Mouse (Mus musculus) NIH3T3 (cell line): ENCODE data around the gene E130208F15Rik.

Source experiments
- DNase-seq: peaks from one replicate; pipeline ENCODE4 v3.0.0-alpha.2; 2012; ENCODE audit warnings: low read depth

Gene E130208F15Rik

DNA sequence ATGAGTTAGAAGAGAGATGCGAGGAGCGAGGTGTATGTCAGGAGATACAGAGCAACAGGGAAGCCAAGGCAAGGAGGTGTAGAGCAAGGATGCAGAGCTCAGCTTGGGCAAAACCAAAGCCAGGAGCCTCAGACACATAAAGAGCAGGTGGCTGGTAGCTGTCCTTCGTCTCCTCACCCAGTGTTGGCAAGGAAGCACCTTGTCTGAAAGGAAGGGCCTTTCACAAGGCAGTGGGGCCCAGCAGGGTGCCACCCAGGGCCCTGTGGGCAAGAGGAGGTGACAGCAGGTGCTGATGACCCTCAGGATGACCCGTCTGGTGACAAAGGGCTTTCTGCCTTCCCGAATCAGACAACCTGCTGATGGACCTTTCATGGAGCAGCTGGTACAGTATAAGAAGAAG is 13.0 kb downstream of the E130208F15Rik start:
- DNase-seq, result no peak

DNA sequence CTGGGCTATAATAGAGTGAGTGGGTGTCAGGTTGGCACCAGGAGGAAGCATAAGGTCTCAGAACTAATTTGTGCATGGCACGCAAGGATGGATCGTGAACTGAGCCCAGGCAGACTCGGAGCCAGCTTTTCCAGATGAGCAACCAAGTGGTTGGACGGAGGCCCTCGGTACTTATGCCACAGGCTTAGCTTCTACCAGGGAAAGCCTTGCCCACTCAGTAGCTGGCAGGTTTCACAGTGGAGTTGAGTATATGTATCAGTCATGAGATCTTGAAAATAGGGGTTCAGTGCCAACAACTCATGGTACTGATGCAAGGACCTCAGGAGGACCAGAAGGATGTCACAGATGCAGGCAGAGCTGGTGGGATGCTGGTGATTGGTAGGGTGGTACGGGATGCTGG is 14.1 kb downstream of the E130208F15Rik start:
- DNase-seq, result no peak

DNA sequence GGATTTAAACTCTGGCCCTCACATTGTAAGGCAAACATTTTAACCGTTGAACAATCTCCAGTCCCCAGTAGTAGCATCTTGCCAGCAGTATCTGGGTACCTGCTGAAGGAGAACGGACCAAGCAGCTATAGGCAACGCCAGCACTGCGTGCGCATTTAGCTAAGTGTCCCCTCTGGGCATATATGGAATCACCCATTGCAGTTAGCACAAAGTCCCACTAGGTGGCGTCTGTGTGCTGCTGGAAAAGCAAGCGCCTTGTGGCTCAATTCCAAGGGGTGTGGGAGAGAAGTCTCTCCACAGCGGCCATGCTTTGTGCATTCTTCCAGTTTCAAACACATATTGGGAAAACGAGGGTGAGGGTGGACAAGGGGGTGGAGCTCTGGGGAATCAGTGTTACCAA is 14.8 kb downstream of the E130208F15Rik start:
- peak; percentile 96 for DNase-seq

DNA sequence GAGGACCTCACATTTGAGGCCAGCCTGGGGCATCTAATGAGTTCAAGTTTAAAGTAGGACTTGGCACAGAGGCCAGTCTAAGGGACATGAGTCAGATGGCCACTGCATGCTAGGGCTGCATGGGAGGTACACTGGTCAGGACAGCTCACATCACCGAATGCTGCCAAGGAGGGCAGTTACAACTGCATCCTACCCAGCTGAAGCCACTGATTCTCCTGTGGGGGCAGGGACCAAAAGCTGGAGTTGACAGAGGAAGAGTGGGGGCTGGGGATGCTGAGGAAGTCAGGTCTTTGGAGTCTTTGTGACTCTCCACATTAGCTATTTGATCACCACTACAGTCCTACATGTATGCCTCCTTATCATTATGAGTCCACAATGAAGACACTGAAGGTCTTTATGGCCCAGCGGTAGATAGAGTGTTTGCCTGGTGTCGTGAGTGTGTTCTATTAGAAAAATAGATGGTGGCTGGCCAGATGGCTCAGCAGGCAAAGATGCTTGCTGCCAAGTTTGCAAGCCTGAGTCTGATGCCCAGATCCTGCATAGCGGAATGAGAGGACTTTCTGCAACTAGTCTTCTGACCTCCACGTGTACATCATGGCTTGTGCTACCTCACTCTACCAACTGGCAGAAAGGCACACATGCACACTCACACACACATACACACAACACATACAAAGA is 18.0 kb downstream of the E130208F15Rik start:
- DNase-seq, result no peak

DNA sequence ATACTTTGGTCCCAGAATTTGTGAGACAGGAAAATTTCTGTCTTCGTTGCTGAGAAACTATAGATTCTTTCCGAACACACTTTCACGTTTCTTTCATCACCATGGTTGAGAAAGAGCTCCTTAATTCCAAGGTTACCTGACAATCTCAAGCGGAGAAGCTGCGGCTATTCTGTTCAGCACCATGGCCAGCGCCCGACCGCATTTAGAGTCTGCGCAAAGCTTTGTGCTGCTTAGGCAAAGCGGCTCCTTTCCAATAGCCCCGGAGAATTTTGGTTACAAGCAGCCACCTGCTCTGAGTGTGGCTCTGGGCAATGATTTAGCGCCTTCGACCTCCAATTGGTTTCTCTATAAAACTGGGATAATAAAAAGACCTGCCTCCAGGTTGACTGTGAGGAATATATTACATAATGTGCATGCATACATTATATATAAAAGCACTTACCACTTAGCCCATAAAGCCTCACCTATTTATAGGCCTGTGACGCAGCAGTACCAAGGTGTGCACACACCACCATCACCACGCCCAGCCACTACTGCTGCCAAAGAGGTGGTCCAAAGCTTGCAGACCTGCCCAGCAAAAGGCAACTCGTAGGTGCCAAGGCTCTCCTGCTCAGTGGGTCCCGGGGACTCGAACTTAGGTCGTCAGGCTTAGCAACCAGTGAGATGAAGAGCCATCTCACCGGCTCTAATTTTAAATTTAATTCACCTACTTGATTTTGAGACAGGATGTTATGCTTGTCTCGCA is 25.3 kb downstream of the E130208F15Rik start:
- peak; percentile 76 for DNase-seq

DNA sequence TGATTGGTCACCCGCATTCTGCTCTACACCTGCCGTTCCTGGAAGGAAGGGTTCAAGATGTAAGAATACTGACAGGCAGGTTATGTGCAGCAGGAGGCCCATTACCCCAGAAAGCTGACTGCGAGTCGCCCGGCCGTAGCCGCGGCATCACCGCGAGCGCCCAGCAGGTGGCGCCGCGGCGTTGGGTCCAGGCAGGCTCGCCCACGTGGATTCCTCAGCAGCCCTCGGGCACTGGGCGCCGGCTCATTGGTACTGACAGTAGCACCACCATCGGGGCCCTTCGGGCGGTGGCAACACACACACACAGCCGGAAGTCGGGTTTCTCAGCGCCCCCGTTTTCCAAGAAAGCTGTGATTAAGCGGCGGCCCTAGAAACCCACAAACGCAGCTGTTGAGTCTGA is 26.3 kb downstream of the E130208F15Rik start:
- DNase-seq, result peak; percentile 88

DNA sequence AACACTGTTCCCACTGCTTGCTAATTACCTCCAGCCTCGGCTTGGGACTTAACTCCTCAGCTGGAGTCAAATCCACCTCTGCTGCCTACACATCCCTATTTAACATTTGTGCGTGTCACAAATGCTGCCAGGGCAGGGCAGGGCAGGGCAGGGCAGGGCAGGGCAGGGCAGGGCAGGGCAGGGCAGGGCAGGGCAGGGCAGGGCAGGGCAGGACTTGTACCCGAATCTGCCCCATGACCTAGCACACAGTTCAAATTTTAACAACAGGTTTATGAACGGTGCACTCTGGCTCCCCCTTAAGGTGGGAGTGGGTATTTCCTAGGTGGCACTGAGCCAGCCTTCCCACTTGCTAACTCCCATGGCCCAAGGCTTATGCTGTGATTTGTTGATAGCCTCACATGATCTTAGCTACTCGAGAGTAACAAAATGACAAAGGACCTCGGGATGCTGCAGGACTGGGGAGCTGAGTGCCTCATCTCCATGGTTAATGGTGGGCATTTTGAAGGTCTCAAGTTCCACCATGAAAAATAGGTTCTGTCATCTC is 31.8 kb downstream of the E130208F15Rik start:
- DNase-seq, result peak; percentile 92

DNA sequence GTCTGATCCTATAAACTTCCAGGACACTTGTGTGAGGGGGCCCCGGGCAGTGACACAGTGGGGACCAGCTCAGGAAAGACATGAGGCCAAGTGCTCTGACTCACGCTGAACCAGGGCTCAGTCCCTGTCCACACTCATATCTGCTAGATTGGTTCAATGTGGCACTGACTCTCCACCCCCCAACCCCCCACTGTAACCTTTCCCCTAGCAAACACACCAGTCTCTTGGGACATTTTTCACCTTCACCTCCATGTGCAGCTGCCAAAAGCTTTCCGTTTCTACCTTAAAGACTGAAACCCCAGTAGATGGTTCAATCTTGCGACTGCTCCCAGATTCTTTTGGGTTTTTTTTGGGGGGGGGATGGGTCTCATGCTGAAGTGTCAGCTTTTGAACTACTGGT is 32.5 kb downstream of the E130208F15Rik start:
- peak; percentile 59 for DNase-seq

DNA sequence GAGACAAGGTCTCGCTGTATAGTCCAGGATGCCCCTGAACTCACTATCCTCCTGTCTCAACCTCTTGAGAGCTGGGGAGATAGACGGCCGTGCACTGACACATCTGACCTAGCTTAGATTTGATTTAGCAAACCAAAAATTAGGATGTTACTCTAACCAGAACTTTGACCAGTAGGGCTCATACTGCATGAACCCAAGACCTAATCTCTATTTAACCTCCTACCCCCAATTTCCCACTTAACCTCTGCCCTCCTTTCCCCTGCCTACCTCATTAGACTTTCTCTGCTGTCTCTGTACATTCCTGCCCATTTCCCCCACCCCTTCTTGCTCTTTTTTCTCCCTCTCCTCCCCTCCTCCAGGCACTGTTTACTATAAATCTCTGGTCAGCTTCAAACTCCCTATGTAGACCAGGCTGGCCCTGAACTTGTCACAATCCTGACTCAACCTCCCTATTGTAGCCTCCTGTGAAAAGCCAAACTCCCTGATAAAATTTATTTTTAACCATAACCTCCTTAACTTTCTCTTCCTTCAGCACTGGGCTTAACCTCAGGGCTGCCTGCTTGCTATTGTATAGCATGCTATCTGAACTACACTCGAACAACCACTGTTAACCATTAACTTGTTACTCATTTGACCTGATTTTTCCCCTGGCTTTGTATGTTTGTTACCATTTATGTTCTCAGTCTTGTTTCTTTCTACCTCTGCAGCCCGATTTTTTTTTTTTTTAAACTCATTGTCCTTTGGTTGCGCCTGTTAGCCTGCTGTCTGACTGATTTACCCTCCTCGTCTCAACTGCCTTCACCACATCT is 37.0 kb downstream of the E130208F15Rik start:
- no peak for DNase-seq

DNA sequence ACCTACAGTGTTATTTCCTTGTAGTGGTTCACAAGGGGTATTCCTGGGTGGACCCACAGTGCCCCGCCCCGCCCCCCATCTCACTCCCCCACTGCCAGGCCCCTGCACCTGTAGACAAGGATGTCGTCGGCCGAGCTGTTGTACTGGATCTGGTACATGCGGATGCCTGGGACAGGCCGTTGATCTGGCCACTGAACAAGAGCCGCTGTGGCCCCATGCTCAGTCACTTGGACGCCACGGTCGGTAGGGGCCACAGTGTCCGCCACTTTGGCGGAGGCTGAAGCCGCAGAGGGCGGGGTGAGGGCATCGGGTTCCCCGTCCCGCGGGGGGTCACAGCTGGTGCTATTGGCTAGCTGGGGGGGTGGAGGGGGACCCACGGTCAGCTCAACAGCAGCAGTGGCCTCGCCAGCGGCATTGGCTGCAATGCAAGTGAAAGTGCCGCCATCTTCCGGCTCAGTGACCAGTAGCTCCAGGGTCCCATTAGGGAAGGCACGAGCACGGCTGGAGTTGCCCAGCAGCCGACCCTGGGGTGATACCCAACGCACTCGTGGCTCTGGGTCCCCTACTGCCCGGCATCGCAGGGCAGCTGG is 37.8 kb downstream of the E130208F15Rik start:
- DNase-seq, result no peak

DNA sequence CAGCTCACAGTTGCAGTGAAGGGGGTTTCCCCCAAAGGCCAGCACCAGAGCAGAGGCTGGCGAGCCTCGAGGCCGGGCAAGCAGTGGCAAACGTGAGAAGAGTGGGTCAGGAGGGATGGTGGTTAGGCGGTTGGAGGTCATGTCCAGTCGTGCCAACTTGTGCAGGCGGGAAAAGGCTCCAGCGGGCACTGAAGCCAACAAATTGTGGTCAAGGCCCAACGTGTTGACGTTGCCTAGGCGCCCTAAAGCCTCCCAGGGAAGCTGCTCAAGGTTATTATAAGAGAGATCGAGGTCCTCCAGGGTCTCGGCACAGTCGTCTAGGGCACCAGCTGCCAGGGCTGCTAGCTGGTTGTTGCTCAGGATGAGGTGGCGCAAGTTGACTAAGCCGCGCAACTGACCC is 38.5 kb downstream of the E130208F15Rik start:
- no peak for DNase-seq

DNA sequence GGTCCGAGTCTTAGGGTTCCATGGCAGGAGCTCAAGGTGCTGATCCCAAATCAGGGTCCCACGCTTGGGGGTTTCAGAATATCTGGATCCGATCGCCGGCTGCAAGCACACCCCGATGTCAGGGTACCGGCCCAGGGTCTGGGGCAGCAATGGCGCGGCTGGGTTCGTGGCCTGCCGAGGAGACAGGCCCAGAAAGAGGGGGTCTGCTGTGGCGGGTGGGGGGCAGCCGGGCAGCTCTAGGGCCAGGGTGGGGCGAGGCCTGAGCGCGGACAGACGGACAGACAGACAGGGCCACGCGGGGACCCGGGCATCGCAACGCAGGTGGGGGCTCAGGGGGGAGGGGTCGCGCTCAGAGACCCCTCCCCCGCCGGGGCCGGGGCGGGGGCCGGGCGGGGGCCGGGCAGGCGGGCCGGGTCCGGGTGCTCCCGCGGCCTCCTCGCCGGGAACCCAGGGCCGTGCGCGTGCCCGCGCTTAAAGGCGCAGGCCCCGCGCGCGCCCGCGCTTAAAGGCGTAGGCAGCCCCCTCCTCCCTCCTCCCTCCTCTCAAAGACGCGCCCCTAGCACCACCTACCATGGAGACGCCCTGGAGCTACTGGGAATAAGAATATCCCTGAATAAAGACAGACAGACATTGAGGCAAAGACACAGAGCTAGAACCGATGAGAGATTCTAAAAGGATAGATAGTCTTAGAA is 41.3 kb downstream of the E130208F15Rik start, which contains the start of gene Lrfn3:
Lrfn3 (minus strand) TSS at position 121 of the 692 bp plus-strand sequence.
- DNase-seq, result peak; percentile 89

DNA sequence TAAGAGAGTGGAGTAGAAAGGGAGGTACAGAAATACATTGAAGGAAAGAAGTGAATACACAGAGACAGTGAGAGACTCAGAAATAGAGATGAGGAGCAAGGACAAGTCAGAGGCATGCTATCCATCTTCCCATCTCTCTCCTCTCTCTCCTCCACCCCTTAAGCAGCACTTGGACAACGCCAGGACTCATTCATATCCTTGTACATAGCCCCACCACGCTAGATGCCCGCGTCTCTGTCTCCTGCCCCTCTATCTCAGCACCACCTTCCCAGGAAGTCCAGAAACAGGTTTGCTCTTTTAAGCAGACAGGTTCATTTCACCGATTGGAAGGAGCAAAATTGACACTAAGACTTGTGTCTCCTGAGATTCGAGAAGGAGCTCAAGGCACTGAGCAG is 41.8 kb downstream of the E130208F15Rik start:
- no peak for DNase-seq

DNA sequence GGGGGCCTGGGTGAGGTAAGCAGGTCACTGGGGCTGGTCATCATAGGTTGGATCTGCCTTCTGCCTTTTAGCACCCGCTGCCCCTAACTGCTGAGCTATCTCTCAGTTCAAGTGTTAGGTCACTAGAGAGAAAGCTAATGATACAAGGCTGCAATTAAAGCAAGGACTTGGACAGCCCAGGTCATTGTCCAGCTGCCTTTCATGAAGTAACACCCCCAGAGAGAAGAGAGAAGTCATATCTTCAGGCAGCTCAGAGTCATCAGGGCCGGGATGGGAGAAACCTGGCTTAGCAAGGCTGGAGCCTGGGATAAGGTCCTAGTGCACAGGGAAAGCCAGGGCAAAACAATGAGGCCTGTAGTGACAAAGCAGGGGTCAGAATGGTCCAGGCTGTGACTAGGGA is 45.9 kb downstream of the E130208F15Rik start:
- no peak for DNase-seq
